In genomic region chr17:78199231-78199625, GRCm38 (mm10) we compare ENCODE assay signal across 8 mouse cellular contexts. TPM values are rescaled to one million over a fixed set of nuclear protein-coding genes. Genes with fewer than 3 reads are reported as not detected.
DNase-seq lines count a peak whose midpoint lies in the region; ATAC-seq and TF ChIP-seq lines count a peak whose summit lies in the region.

No protein-coding gene starts in this region.

- intact Hi-C loops in heart, postnatal 10 days (cut with DNase I): loop anchor here (5.0 kb wide), 3 partner anchors 173 to 403 kb away; no protein-coding TSS in a partner anchor

- no peaks in the 10 kb centered on the region for H3K36me3 ChIP-seq in heart, embryonic 15.5 days
- no peaks in the 10 kb centered on the region for H3K36me3 ChIP-seq in hindbrain, embryonic 11.5 days (ENCODE audit: control insufficient read depth, insufficient read depth, low read length)
- H3K36me3 ChIP-seq in midbrain, embryonic 12.5 days: no peaks in the 10 kb centered on the region

- no peak for TF ChIP-seq CTCF in bone marrow macrophage, adult 2 months (IDR thresholded peaks at IDR 0.05; ENCODE audit: low read depth, low read length)

- H3K4me3 ChIP-seq in heart, embryonic 15.5 days: peak overlapping the region; percentile 87
- H3K4me3 ChIP-seq in bone marrow macrophage, adult 2 months (ENCODE audit: insufficient read depth, low read length): peak overlapping the region; percentile 64
- peak overlapping the region; percentile 81 for H3K4me3 ChIP-seq in hindbrain, embryonic 11.5 days (ENCODE audit: low read depth, low read length)
- H3K4me3 ChIP-seq in midbrain, embryonic 12.5 days: peak overlapping the region; percentile 95

- H3K4me2 ChIP-seq in heart, embryonic 15.5 days: peak overlapping the region; percentile 99
- H3K4me2 ChIP-seq in hindbrain, embryonic 11.5 days (replicated peaks; ENCODE audit: low read depth, low read length): peak overlapping the region; percentile 100
- H3K4me2 ChIP-seq in midbrain, embryonic 12.5 days (replicated peaks): peak overlapping the region; percentile 95

- DNase-seq in heart, postnatal 10 days: no peak
- DNase-seq in hindbrain, embryonic 11.5 days (ENCODE audit: low spot score): no peak
- no peak for DNase-seq in spleen, postnatal 14 days (ENCODE audit: low spot score in 2 of 2)
- no peak for DNase-seq in spleen, adult 18-20 months
- no peak for DNase-seq in layer of hippocampus, adult 9-10 months (ENCODE audit: low spot score)

- peak overlapping the region; percentile 80; the same call in 1 of the 2 replicates for H3K27ac ChIP-seq in heart, embryonic 15.5 days
- H3K27ac ChIP-seq in bone marrow macrophage, adult 2 months (ENCODE audit: insufficient read depth, low read depth, low read length): no peak overlapping the region
- H3K27ac ChIP-seq in hindbrain, embryonic 11.5 days (ENCODE audit: low read depth, low read length): 0 out of 2 replicates have a peak overlapping the region, but pooled peaks have one; percentile 70
- peak overlapping the region; percentile 91 for H3K27ac ChIP-seq in midbrain, embryonic 12.5 days (replicated peaks)

- WGBS in heart, embryonic 15.5 days: 8% methylated on average over 7 of the region's 7 CpGs
- WGBS in hindbrain, embryonic 11.5 days: 8% methylated on average over 7 of the region's 7 CpGs
- 3% methylated on average over 7 of the region's 7 CpGs for WGBS in midbrain, embryonic 12.5 days

- no peaks in the 10 kb centered on the region for H3K9me3 ChIP-seq in heart, embryonic 15.5 days (replicated peaks)
- no peaks in the 10 kb centered on the region for H3K9me3 ChIP-seq in hindbrain, embryonic 11.5 days (ENCODE audit: control insufficient read depth, low read length)
- no peaks in the 10 kb centered on the region for H3K9me3 ChIP-seq in midbrain, embryonic 12.5 days

- H3K9ac ChIP-seq in heart, embryonic 15.5 days: peak overlapping the region; percentile 83; the same call in 1 of the 2 replicates
- peak overlapping the region; percentile 71; the same call in 1 of the 2 replicates for H3K9ac ChIP-seq in hindbrain, embryonic 11.5 days (ENCODE audit: low read depth, low read length)
- peak overlapping the region; percentile 91; the same call in 1 of the 2 replicates for H3K9ac ChIP-seq in midbrain, embryonic 12.5 days (replicated peaks)

- ATAC-seq in heart, embryonic 15.5 days (replicated peaks; ENCODE audit: insufficient number of reproducible peaks, insufficient read depth, low FRiP score, low read depth): no peak
- ATAC-seq in hindbrain, embryonic 11.5 days (ENCODE audit: low FRiP score): no peak
- ATAC-seq in midbrain, embryonic 12.5 days (ENCODE audit: low FRiP score, low read depth): peak; percentile 13; the same call in 1 of the 2 replicates

- peaks cover 37% of the 10 kb centered on the region for H3K4me1 ChIP-seq in heart, embryonic 15.5 days (replicated peaks)
- no peaks in the 10 kb centered on the region for H3K4me1 ChIP-seq in bone marrow macrophage, adult 2 months (ENCODE audit: control insufficient read depth, insufficient read depth, low read length)
- no peaks in the 10 kb centered on the region for H3K4me1 ChIP-seq in hindbrain, embryonic 11.5 days (replicated peaks; ENCODE audit: control insufficient read depth, insufficient read depth, low read length)
- H3K4me1 ChIP-seq in midbrain, embryonic 12.5 days: peaks cover 25% of the 10 kb centered on the region

- no peak for TF ChIP-seq POLR2A in bone marrow macrophage, adult 2 months (IDR thresholded peaks at IDR 0.05; ENCODE audit: borderline replicate concordance, low read depth, low read length)

- H3K27me3 ChIP-seq in heart, embryonic 15.5 days: peaks cover 7% of the 10 kb centered on the region; the same call in 1 of the 2 replicates
- 0 out of 2 replicates have a peak, but pooled peaks cover 2% of the 10 kb centered on the region for H3K27me3 ChIP-seq in hindbrain, embryonic 11.5 days (ENCODE audit: control insufficient read depth, insufficient read depth, low read length)
- 0 out of 2 replicates have a peak, but pooled peaks cover 3% of the 10 kb centered on the region for H3K27me3 ChIP-seq in midbrain, embryonic 12.5 days

RNA-seq across cellular contexts. Expression of gene Crim1, which starts 0.8 kb away (rescaled TPM):
- polyA plus RNA-seq in heart, embryonic 15.5 days (2015; fragmentation: Nextera tagmentation; extraction: Ambion mirVana): 2.5 and 3.2 TPM in 2 replicates
- 10 to 100 TPM; 44.8 to 47.1 TPM for total RNA-seq in heart, postnatal 10 days (2021)
- 2.4 and 2.8 TPM in 2 replicates for polyA plus RNA-seq in bone marrow macrophage, adult 2 months (2012; ENCODE audit: insufficient read depth, insufficient read length, missing spikeins)
- 5.8 TPM in 2 replicates for polyA plus RNA-seq in hindbrain, embryonic 11.5 days (2014; fragmentation: Nextera tagmentation; extraction: Ambion mirVana)
- polyA plus RNA-seq in midbrain, embryonic 12.5 days (2016; fragmentation: Nextera tagmentation; extraction: Ambion mirVana): 6.2 and 6.3 TPM in 2 replicates
